Mouse (Mus musculus) liver, embryonic 12.5 days (tissue): ENCODE measurements around the gene Lrrn3. TPM values are rescaled to one million over a fixed set of nuclear protein-coding genes. Genes with fewer than 3 reads are reported as not detected.
A peak's percentile ranks its signal among the peaks of the same experiment; 100 is the strongest.

Source experiments
- ATAC-seq: fragments of 200-750 bp; cut with Nextera tagmentation; 2 replicates; pipeline ENCODE4 v1.8.0; 2017; ENCODE audit warnings: moderate number of reproducible peaks, mild to moderate bottlenecking, moderate library complexity
- H3K27ac ChIP-seq: fragments of 300-500 bp; sonication (generic); 2 replicates; pipeline ENCODE4 v1.5.1; 2016; ENCODE audit warnings: mild to moderate bottlenecking
- H3K27me3 ChIP-seq: fragments of 300-500 bp; sonication (generic); replicated peaks from 2 replicates; pipeline ENCODE4 v1.6.1; 2016; ENCODE audit warnings: mild to moderate bottlenecking, moderate library complexity
- H3K36me3 ChIP-seq: fragments of 300-500 bp; sonication (generic); 2 replicates; pipeline ENCODE4 v1.6.1; 2016; ENCODE audit warnings: mild to moderate bottlenecking, moderate library complexity
- H3K4me1 ChIP-seq: fragments of 300-500 bp; sonication (generic); 2 replicates; pipeline ENCODE4 v1.6.1; 2016
- H3K4me2 ChIP-seq: fragments of 300-500 bp; sonication (generic); 2 replicates; pipeline ENCODE4 v1.6.1; 2016; ENCODE audit warnings: mild to moderate bottlenecking, moderate library complexity
- H3K4me3 ChIP-seq: fragments of 300-500 bp; sonication (generic); 2 replicates; pipeline ENCODE4 v1.5.1; 2016; ENCODE audit warnings: mild to moderate bottlenecking, moderate library complexity
- H3K9ac ChIP-seq: fragments of 300-500 bp; sonication (generic); 2 replicates; pipeline ENCODE4 v1.6.1; 2016; ENCODE audit warnings: mild to moderate bottlenecking, moderate library complexity
- H3K9me3 ChIP-seq: fragments of 300-500 bp; sonication (generic); replicated peaks from 2 replicates; pipeline ENCODE4 v1.6.1; 2016; ENCODE audit warnings: mild to moderate bottlenecking, moderate library complexity
- WGBS: fragments of 180-500 bp; shearing (Covaris S2); methylation state at CpG from one replicate; pipeline ENCODE4 v1.1.7; 2016; ENCODE audit not compliant: insufficient replicate concordance; 5-methylcytosine and 5-hydroxymethylcytosine counted together
- polyA plus RNA-seq: library from polyadenylated mRNA; unstranded; fragments of >200 nt; fragmentation: Nextera tagmentation; extraction: Ambion mirVana; gene quantifications from 2 replicates; pipeline ENCODE4 v1.2.1, GENCODE M21; 2016

Gene Lrrn3
- polyA plus RNA-seq, 1 experiment from 2014 or later = 3.6 TPM

- 46% methylated on average over 16 of the region's 16 CpGs for WGBS
- Histone ChIP-seq H3K9me3 (no peaks in the 10 kb centered on the region), H3K4me3 (peak overlapping the region; percentile 27), H3K36me3 (no peaks in the 10 kb centered on the region), H3K27me3 (no peaks in the 10 kb centered on the region), H3K9ac (no peak overlapping the region), H3K4me1 (no peaks in the 10 kb centered on the region), H3K4me2 (peak overlapping the region; percentile 33), H3K27ac (no peak overlapping the region)
- no peak for ATAC-seq
Observed at GRCm38 (mm10) chr12:41484689-41485511, 1.3 kb downstream of the Lrrn3 start.

GRCm38 (mm10) chr12:41483593-41484451 lies 2.4 kb downstream of the Lrrn3 start:
- H3K4me1 ChIP-seq = no peaks in the 10 kb centered on the region
- H3K27ac ChIP-seq = no peak overlapping the region
- 67% methylated on average over 23 of the region's 23 CpGs for WGBS
- H3K9me3 ChIP-seq = no peaks in the 10 kb centered on the region
- H3K4me2 ChIP-seq = peak overlapping the region; percentile 24
- no peaks in the 10 kb centered on the region for H3K27me3 ChIP-seq
- ATAC-seq = no peak
- peak overlapping the region; percentile 6; the same call in 1 of the 2 replicates for H3K4me3 ChIP-seq
- no peaks in the 10 kb centered on the region for H3K36me3 ChIP-seq
- H3K9ac ChIP-seq = no peak overlapping the region

GRCm38 (mm10) chr12:41483091-41483592 lies 3.1 kb downstream of the Lrrn3 start:
- 77% methylated on average over 5 of the region's 5 CpGs for WGBS
- no peak overlapping the region for H3K9ac ChIP-seq
- H3K36me3 ChIP-seq = no peaks in the 10 kb centered on the region
- no peaks in the 10 kb centered on the region for H3K9me3 ChIP-seq
- H3K27me3 ChIP-seq = no peaks in the 10 kb centered on the region
- ATAC-seq = no peak
- no peak overlapping the region for H3K27ac ChIP-seq
- H3K4me1 ChIP-seq = no peaks in the 10 kb centered on the region
- no peak overlapping the region for H3K4me3 ChIP-seq
- peak overlapping the region; percentile 24 for H3K4me2 ChIP-seq

- Histone ChIP-seq H3K4me1 (no peaks in the 10 kb centered on the region), H3K9me3 (no peaks in the 10 kb centered on the region), H3K27me3 (no peaks in the 10 kb centered on the region), H3K27ac (no peak overlapping the region), H3K4me2 (no peak overlapping the region), H3K9ac (no peak overlapping the region), H3K36me3 (no peaks in the 10 kb centered on the region), H3K4me3 (no peak overlapping the region)
- 57% methylated on average over 2 of the region's 2 CpGs for WGBS
- no peak for ATAC-seq
Observed at GRCm38 (mm10) chr12:41481486-41481885, 4.7 kb downstream of the Lrrn3 start.

GRCm38 (mm10) chr12:41469096-41469801 lies 17.0 kb downstream of the Lrrn3 start:
- ATAC-seq = no peak
- Histone ChIP-seq H3K4me2 (no peak overlapping the region), H3K9ac (no peak overlapping the region), H3K4me3 (no peak overlapping the region), H3K27me3 (no peaks in the 10 kb centered on the region), H3K27ac (no peak overlapping the region), H3K4me1 (no peaks in the 10 kb centered on the region), H3K36me3 (no peaks in the 10 kb centered on the region), H3K9me3 (no peaks in the 10 kb centered on the region)
- 52% methylated on average over 6 of the region's 6 CpGs for WGBS

GRCm38 (mm10) chr12:41468374-41468991 lies 17.7 kb downstream of the Lrrn3 start:
- no peak overlapping the region for H3K27ac ChIP-seq
- no peaks in the 10 kb centered on the region for H3K4me1 ChIP-seq
- ATAC-seq = no peak
- 71% methylated on average over 3 of the region's 3 CpGs for WGBS
- no peak overlapping the region for H3K4me2 ChIP-seq
- no peaks in the 10 kb centered on the region for H3K9me3 ChIP-seq
- H3K4me3 ChIP-seq = no peak overlapping the region
- H3K9ac ChIP-seq = no peak overlapping the region
- no peaks in the 10 kb centered on the region for H3K36me3 ChIP-seq
- H3K27me3 ChIP-seq = no peaks in the 10 kb centered on the region

- H3K9ac ChIP-seq = no peak overlapping the region
- H3K4me3 ChIP-seq = no peak overlapping the region
- 52% methylated on average over 4 of the region's 4 CpGs for WGBS
- no peaks in the 10 kb centered on the region for H3K9me3 ChIP-seq
- H3K4me2 ChIP-seq = no peak overlapping the region
- no peaks in the 10 kb centered on the region for H3K4me1 ChIP-seq
- no peak for ATAC-seq
- H3K27me3 ChIP-seq = no peaks in the 10 kb centered on the region
- H3K36me3 ChIP-seq = no peaks in the 10 kb centered on the region
- H3K27ac ChIP-seq = no peak overlapping the region
Observed at GRCm38 (mm10) chr12:41438446-41438845, 47.8 kb downstream of the Lrrn3 start.

- no peak overlapping the region for H3K4me3 ChIP-seq
- H3K27me3 ChIP-seq = no peaks in the 10 kb centered on the region
- no peak overlapping the region for H3K9ac ChIP-seq
- H3K27ac ChIP-seq = no peak overlapping the region
- no peak overlapping the region for H3K4me2 ChIP-seq
- no peaks in the 10 kb centered on the region for H3K4me1 ChIP-seq
- no peak for ATAC-seq
- H3K36me3 ChIP-seq = no peaks in the 10 kb centered on the region
- no peaks in the 10 kb centered on the region for H3K9me3 ChIP-seq
- 62% methylated on average over 5 of the region's 5 CpGs for WGBS
Observed at GRCm38 (mm10) chr12:41436206-41436985, 49.8 kb downstream of the Lrrn3 start.

GRCm38 (mm10) chr12:41428806-41429205 lies 57.4 kb downstream of the Lrrn3 start:
- Histone ChIP-seq H3K9ac (no peak overlapping the region), H3K27ac (no peak overlapping the region), H3K4me1 (no peaks in the 10 kb centered on the region), H3K9me3 (no peaks in the 10 kb centered on the region), H3K4me3 (no peak overlapping the region), H3K4me2 (no peak overlapping the region), H3K27me3 (no peaks in the 10 kb centered on the region), H3K36me3 (no peaks in the 10 kb centered on the region)
- ATAC-seq = no peak

GRCm38 (mm10) chr12:41427464-41427863 lies 58.8 kb downstream of the Lrrn3 start:
- Histone ChIP-seq H3K4me2 (no peak overlapping the region), H3K36me3 (no peaks in the 10 kb centered on the region), H3K4me3 (no peak overlapping the region), H3K27ac (no peak overlapping the region), H3K9me3 (no peaks in the 10 kb centered on the region), H3K27me3 (no peaks in the 10 kb centered on the region), H3K4me1 (no peaks in the 10 kb centered on the region), H3K9ac (no peak overlapping the region)
- ATAC-seq = no peak
- WGBS = 57% methylated on average over 5 of the region's 5 CpGs

GRCm38 (mm10) chr12:41425101-41425679 lies 61.0 kb downstream of the Lrrn3 start:
- Histone ChIP-seq H3K27ac (no peak overlapping the region), H3K4me1 (no peaks in the 10 kb centered on the region), H3K36me3 (no peaks in the 10 kb centered on the region), H3K9ac (no peak overlapping the region), H3K4me3 (no peak overlapping the region), H3K9me3 (no peaks in the 10 kb centered on the region), H3K27me3 (no peaks in the 10 kb centered on the region), H3K4me2 (no peak overlapping the region)
- WGBS = 73% methylated on average over 9 of the region's 9 CpGs
- no peak for ATAC-seq
